Mouse (Mus musculus) hindbrain, embryonic 14.5 days (tissue): ENCODE results near the gene Col12a1. TPM values are rescaled to one million over a fixed set of nuclear protein-coding genes. Genes with fewer than 3 reads are reported as not detected.

Experiments
- ATAC-seq: fragments of 200-750 bp; cut with Nextera tagmentation; 2 replicates; pipeline ENCODE4 v1.8.0; 2017; ENCODE audit warnings: moderate number of reproducible peaks, mild to moderate bottlenecking, moderate TSS enrichment, moderate library complexity; ENCODE audit not compliant: low FRiP score
- DNase-seq: peaks from one replicate; pipeline ENCODE4 v3.0.0-alpha.2; 2015; ENCODE audit warnings: low spot score
- H3K27ac ChIP-seq: fragments of 300-500 bp; sonication (generic); 2 replicates; pipeline ENCODE4 v1.5.1; 2014; ENCODE audit warnings: mild to moderate bottlenecking, moderate library complexity
- H3K27me3 ChIP-seq: fragments of 300-500 bp; sonication (generic); 2 replicates; pipeline ENCODE4 v1.6.1; 2014; ENCODE audit warnings: mild to moderate bottlenecking, low read length, mixed read lengths; ENCODE audit not compliant: control insufficient read depth, insufficient read depth
- H3K36me3 ChIP-seq: fragments of 300-500 bp; sonication (generic); replicated peaks from 2 replicates; pipeline ENCODE4 v1.6.1; 2014; ENCODE audit not compliant: control insufficient read depth, insufficient read depth
- H3K4me1 ChIP-seq: fragments of 300-500 bp; sonication (generic); replicated peaks from 2 replicates; pipeline ENCODE4 v1.6.1; 2014; ENCODE audit warnings: antibody characterized with exemption, low read length, mixed read lengths; ENCODE audit not compliant: control insufficient read depth, insufficient read depth
- H3K4me2 ChIP-seq: fragments of 300-500 bp; sonication (generic); replicated peaks from 2 replicates; pipeline ENCODE4 v1.6.1; 2014; ENCODE audit warnings: mild to moderate bottlenecking, moderate library complexity
- H3K4me3 ChIP-seq: fragments of 300-500 bp; sonication (generic); replicated peaks from 2 replicates; pipeline ENCODE4 v1.5.1; 2014; ENCODE audit warnings: mild to moderate bottlenecking, low read length
- H3K9ac ChIP-seq: fragments of 300-500 bp; sonication (generic); 2 replicates; pipeline ENCODE4 v1.6.1; 2014
- H3K9me3 ChIP-seq: fragments of 300-500 bp; sonication (generic); 2 replicates; pipeline ENCODE4 v1.6.1; 2016; ENCODE audit warnings: low read length; ENCODE audit not compliant: control insufficient read depth
- WGBS: fragments of 180-500 bp; shearing (Covaris S2); extraction: QIAGEN DNeasy Blood & Tissue Kit; methylation state at CpG from one replicate; pipeline ENCODE4 v1.1.7; 2014; 5-methylcytosine and 5-hydroxymethylcytosine counted together
- polyA plus RNA-seq: library from polyadenylated mRNA; unstranded; fragments of >200 nt; fragmentation: Nextera tagmentation; extraction: Ambion mirVana; gene quantifications from 2 replicates; pipeline ENCODE4 v1.2.1, GENCODE M21; 2014

Gene Col12a1
- polyA plus RNA-seq = 9.8 and 11.8 TPM in 2 replicates

DNA sequence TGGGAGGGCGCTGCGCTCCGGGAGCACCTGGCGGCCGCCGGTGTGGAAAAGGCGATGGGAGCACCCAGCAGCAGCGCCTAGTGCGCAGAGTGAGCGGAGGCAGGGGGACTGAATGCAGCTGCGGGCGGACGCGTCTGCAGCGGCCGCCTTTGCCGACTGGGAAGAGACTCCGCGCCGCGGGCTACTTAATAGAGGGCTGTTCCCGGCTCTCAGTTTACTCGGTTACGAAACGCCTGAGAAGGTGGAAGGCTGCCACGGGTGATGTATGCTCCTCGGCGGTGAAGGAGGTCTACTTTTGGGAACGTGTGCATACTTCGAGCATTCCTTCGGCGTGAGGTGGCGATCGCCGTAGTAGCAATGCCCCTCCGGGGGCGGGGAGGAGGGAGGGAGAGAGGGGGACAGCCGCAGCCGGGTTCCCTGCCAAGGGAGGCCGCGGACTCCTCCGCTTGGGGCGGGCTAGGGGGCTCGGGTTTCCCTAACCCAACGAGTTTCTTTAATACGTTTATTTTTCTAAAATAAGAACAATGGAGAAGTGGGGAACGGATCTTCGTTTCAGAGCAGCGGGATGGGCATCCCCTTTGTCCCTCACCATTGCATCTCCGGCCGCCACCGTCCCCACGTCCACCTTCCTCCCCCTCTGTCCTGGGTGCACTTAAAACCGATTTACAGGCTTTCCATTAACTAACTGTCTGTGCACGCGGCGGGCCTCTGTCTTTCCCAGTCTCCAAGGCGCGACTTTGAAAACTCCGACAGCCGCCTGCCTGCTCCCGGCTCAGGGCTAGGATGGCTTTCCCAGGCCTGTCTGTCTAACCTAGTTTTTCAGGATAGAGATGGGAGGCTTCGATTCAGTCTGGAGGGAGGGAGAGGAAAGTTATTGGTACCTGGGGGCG, at the start of gene Col12a1:
TSS of gene Col12a1 (minus strand) at position 351 of the 890 bp plus-strand sequence.
- WGBS = under 1% methylated on average over 63 of the region's 64 CpGs
- Histone ChIP-seq H3K4me1 (peaks cover 19% of the 10 kb centered on the region; the same call in 1 of the 2 replicates), H3K4me3 (peak within 1 kb of the TSS; percentile 53), H3K9me3 (no peaks in the 10 kb centered on the region), H3K9ac (peak within 1 kb of the TSS; percentile 55), H3K27me3 (peaks cover 40% of the 10 kb centered on the region), H3K4me2 (peak within 1 kb of the TSS; percentile 94), H3K36me3 (no peaks in the 10 kb centered on the region), H3K27ac (no peak within 1 kb of the TSS)
- ATAC-seq (peak; percentile 49), DNase-seq (peak; percentile 67)

- H3K27me3 ChIP-seq = no peaks in the 10 kb centered on the region
- DNase-seq = no peak
- 98% methylated on average over 5 of the region's 5 CpGs for WGBS
Observed at GRCm38 (mm10) chr9:79766991-79767545, 48.4 kb upstream of the Col12a1 start.

GRCm38 (mm10) chr9:79765329-79765728, 46.7 kb upstream of the Col12a1 start:
- Histone ChIP-seq H3K9ac (no peak overlapping the region), H3K9me3 (no peaks in the 10 kb centered on the region), H3K27me3 (no peaks in the 10 kb centered on the region), H3K4me3 (no peak overlapping the region), H3K4me1 (0 out of 2 replicates have a peak, but pooled peaks cover 3% of the 10 kb centered on the region), H3K36me3 (peaks cover 2% of the 10 kb centered on the region), H3K27ac (no peak overlapping the region), H3K4me2 (no peak overlapping the region)
- 87% methylated on average over 4 of the region's 4 CpGs for WGBS
- no peak for DNase-seq
- ATAC-seq = no peak

More at GRCm38 (mm10) chr9:79766991-79767545, 48.4 kb upstream of the Col12a1 start:
- H3K9me3 ChIP-seq = no peaks in the 10 kb centered on the region
- H3K9ac ChIP-seq = no peak overlapping the region
- no peak overlapping the region for H3K4me3 ChIP-seq
- H3K4me2 ChIP-seq = no peak overlapping the region
- H3K4me1 ChIP-seq = no peaks in the 10 kb centered on the region
- peaks cover 18% of the 10 kb centered on the region for H3K36me3 ChIP-seq
- ATAC-seq = no peak
- H3K27ac ChIP-seq = no peak overlapping the region

GRCm38 (mm10) chr9:79762519-79762918, 43.9 kb upstream of the Col12a1 start:
- Histone ChIP-seq H3K9ac (no peak overlapping the region), H3K4me2 (no peak overlapping the region), H3K4me3 (no peak overlapping the region), H3K27ac (no peak overlapping the region), H3K9me3 (no peaks in the 10 kb centered on the region), H3K36me3 (peaks cover 2% of the 10 kb centered on the region), H3K4me1 (peaks cover 11% of the 10 kb centered on the region), H3K27me3 (no peaks in the 10 kb centered on the region)
- no peak for ATAC-seq
- no peak for DNase-seq
- 86% methylated on average over 6 of the region's 6 CpGs for WGBS

DNA sequence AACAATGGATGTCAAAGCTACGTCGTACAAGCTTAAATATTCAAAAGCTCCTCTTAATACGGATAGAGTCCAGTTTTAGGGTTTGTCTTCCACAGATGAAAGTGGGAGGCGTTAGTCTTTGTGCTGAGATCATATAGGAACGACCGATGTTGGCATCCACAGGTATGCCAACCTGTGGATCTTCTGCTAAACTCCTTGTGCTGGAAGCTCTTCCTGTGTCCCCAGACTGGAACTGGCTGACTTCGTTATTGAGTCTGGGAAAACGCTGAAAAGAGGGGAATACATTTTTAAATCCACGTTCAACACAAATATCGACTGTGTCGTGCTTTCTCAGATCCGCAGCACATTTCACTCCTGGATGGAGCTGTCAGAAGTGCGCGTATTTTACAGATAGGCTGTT, 41.4 kb upstream of the Col12a1 start:
- DNase-seq (no peak), ATAC-seq (no peak)
- Histone ChIP-seq H3K27ac (peak overlapping the region; percentile 92), H3K27me3 (no peaks in the 10 kb centered on the region), H3K9me3 (no peaks in the 10 kb centered on the region), H3K4me3 (peak overlapping the region; percentile 87), H3K36me3 (peaks cover 24% of the 10 kb centered on the region), H3K4me2 (peak overlapping the region; percentile 65), H3K4me1 (peaks cover 11% of the 10 kb centered on the region), H3K9ac (peak overlapping the region; percentile 92)
- WGBS = 8% methylated on average over 14 of the region's 14 CpGs

- DNase-seq (peak; percentile 95), ATAC-seq (peak; percentile 100)
- H3K9me3 ChIP-seq = no peaks in the 10 kb centered on the region
- peak within 1 kb of the TSS; percentile 92 for H3K9ac ChIP-seq
- peak within 1 kb of the TSS; percentile 92 for H3K27ac ChIP-seq
- H3K27me3 ChIP-seq = no peaks in the 10 kb centered on the region
- peak within 1 kb of the TSS; percentile 65 for H3K4me2 ChIP-seq
- H3K36me3 ChIP-seq = peaks cover 28% of the 10 kb centered on the region
- H3K4me3 ChIP-seq = peak within 1 kb of the TSS; percentile 87
- H3K4me1 ChIP-seq = peaks cover 11% of the 10 kb centered on the region
- under 1% methylated on average over 49 of the region's 49 CpGs for WGBS
Observed at GRCm38 (mm10) chr9:79759385-79760005, 40.9 kb upstream of the Col12a1 start, which contains the start of gene Cox7a2. Gene Cox7a2 (minus strand): TSS chr9:79759878.

DNA sequence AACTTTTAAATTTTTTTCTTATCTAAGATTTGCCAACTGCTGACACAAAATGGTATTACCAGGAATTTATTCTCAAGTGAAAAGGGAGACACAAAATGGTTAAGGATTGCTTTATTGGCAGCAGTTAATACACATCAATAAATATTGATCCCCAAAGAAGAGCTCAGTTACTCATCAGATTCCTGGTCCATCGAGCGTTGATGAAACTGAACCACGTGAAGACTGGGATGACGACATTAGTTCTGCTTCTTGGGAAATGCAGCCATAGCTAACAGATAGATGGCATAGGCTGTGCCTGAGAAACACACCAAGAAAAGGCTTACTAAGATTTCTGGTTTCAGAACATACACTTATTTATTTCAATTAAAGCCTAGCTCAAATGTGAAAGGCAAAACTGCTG, 36.7 kb upstream of the Col12a1 start:
- H3K27ac ChIP-seq = no peak overlapping the region
- DNase-seq (no peak), ATAC-seq (no peak)
- no peak overlapping the region for H3K4me3 ChIP-seq
- 88% methylated on average over 4 of the region's 4 CpGs for WGBS
- no peak overlapping the region for H3K4me2 ChIP-seq
- no peaks in the 10 kb centered on the region for H3K9me3 ChIP-seq
- H3K36me3 ChIP-seq = peaks cover 49% of the 10 kb centered on the region
- peaks cover 8% of the 10 kb centered on the region for H3K4me1 ChIP-seq
- H3K9ac ChIP-seq = no peak overlapping the region
- H3K27me3 ChIP-seq = no peaks in the 10 kb centered on the region

DNA sequence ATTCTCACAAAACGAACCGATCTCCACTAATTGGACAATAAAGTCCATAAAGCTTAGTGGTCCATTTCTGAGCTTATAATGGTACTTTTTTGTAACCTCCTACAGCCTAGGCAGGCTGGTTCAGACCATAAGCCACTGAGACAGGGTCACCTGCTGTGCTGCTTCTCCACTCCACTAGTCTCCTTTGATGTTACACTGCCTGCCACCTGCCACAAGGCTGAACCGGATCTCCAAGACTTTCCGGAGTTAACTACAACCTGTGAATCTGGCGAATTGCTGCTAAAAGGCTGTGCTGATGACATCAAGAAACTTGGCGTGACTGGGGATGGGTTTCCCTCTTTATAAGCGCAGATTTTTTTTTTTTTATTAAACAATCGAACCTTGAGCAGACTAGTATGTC, 33.2 kb upstream of the Col12a1 start:
- ATAC-seq = no peak
- H3K9ac ChIP-seq = no peak overlapping the region
- H3K27me3 ChIP-seq = no peaks in the 10 kb centered on the region
- no peak for DNase-seq
- H3K4me1 ChIP-seq = no peaks in the 10 kb centered on the region
- no peak overlapping the region for H3K4me3 ChIP-seq
- peaks cover 43% of the 10 kb centered on the region for H3K36me3 ChIP-seq
- H3K27ac ChIP-seq = no peak overlapping the region
- no peaks in the 10 kb centered on the region for H3K9me3 ChIP-seq
- no peak overlapping the region for H3K4me2 ChIP-seq
- 85% methylated on average over 8 of the region's 8 CpGs for WGBS

DNA sequence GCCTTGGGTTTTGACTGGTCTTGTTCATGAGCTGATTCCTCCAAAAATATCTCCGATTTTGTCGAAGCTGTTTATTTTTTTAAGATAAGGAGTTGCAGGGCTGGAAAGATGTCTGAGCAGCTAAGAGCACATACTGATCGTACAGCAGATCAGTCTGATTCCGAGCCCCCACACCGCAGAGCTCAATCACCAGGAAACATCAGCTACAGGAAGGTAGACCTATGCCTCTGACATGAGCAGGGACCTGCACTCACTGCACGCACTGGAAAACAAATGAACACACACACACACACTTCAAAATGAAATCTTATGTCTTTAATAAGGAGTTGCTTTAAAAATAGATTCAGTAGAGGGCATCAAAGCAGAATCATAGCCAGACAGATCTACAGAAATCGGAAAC, 32.1 kb upstream of the Col12a1 start:
- ATAC-seq = no peak
- Histone ChIP-seq H3K36me3 (peaks cover 31% of the 10 kb centered on the region), H3K9ac (no peak overlapping the region), H3K27me3 (no peaks in the 10 kb centered on the region), H3K4me3 (no peak overlapping the region), H3K4me1 (no peaks in the 10 kb centered on the region), H3K27ac (no peak overlapping the region), H3K4me2 (no peak overlapping the region), H3K9me3 (no peaks in the 10 kb centered on the region)
- WGBS = 93% methylated on average over 7 of the region's 7 CpGs
- no peak for DNase-seq
